ENCODE assay signal across 9 mouse cellular contexts in the genomic region with DNA sequence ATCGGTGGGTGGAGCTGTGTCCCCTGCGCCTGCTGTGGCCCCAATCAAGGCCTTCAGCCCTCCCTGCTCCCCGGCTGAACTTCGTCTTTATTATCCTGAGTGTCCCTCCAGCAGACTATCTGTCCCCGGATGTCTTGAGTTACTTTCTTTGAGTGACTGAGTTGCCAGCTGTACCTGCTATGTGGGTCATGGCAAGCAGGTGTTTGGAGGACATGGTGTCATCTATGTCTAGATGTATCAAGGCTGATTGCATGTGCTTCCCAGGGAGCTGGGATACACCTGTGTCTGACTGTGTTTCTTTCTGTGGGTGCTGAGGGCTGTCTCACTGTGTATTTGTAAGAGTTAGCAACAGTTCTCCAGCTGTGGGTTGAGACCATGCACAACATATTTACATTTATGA. TPM values are rescaled to one million over a fixed set of nuclear protein-coding genes. Genes with fewer than 3 reads are reported as not detected.
DNase-seq lines count a peak whose midpoint lies in the region; ATAC-seq and TF ChIP-seq lines count a peak whose summit lies in the region.
"Had no signal": no experiment of that assay in that cellular context is flagged by ENCODE, and none has a peak within 500 bp of the region (broad histone marks: within the 10 kb centered on the region; RNA-seq: fewer than 3 reads in every experiment).

No protein-coding gene starts in this region.

- H3K79me2 ChIP-seq in liver, adult 2 months (ENCODE audit: control insufficient read depth, insufficient read depth, low read length) = no peaks in the 10 kb centered on the region

- peaks cover 6% of the 10 kb centered on the region for H3K27me3 ChIP-seq in liver, adult 2 months (ENCODE audit: control insufficient read depth, insufficient read depth, low read length)
- H3K27me3 ChIP-seq in limb, embryonic 10.5 days (ENCODE audit: low read depth, poor library complexity, severe bottlenecking) = peaks cover 27% of the 10 kb centered on the region
- no peaks in the 10 kb centered on the region for H3K27me3 ChIP-seq in neural tube, embryonic 15.5 days (replicated peaks)

- ATAC-seq in neural tube, embryonic 15.5 days (ENCODE audit: low FRiP score) = no peak

- no peaks in the 10 kb centered on the region for H3K9me3 ChIP-seq in limb, embryonic 10.5 days (replicated peaks)
- no peaks in the 10 kb centered on the region for H3K9me3 ChIP-seq in neural tube, embryonic 15.5 days (replicated peaks)

- no peak for DNase-seq in liver, adult 2 months (ENCODE audit: extremely low read depth, low read depth, low spot score)
- no peak for DNase-seq in liver
- DNase-seq in limb, embryonic 10.5 days (ENCODE audit: low spot score) = no peak
- DNase-seq in right cerebral cortex, postnatal 36 days (ENCODE audit: low spot score in 2 of 2) = no peak
- DNase-seq in c-Kit-positive CD71-positive TER-119-positive erythroid progenitor cells, embryonic 14.5 days (ENCODE audit: low spot score) = no peak
- no peak for DNase-seq in frontal cortex, postnatal 36 days (ENCODE audit: low spot score in 2 of 2)

- no peak for TF ChIP-seq POLR2A in liver, adult 2 months (IDR thresholded peaks at IDR 0.05; ENCODE audit: extremely low read depth, insufficient read depth, low read length)
- no peak for TF ChIP-seq POLR2A in embryonic fibroblast, embryonic 13.5 days (IDR thresholded peaks at IDR 0.05; ENCODE audit: low read depth, low read length)

- H3K4me2 ChIP-seq in neural tube, embryonic 15.5 days = peak overlapping the region; percentile 71

- 18% methylated on average over 5 of the region's 5 CpGs for WGBS in liver, adult 2 months
- 9% methylated on average over 5 of the region's 5 CpGs for WGBS in limb, embryonic 10.5 days
- 9% methylated on average over 5 of the region's 5 CpGs for WGBS in neural tube, embryonic 15.5 days

- peaks cover 9% of the 10 kb centered on the region for H3K4me1 ChIP-seq in liver, adult 2 months (ENCODE audit: control insufficient read depth, insufficient read depth, low read length)
- peaks cover 4% of the 10 kb centered on the region; the same call in 1 of the 2 replicates for H3K4me1 ChIP-seq in embryonic fibroblast, embryonic 13.5 days (ENCODE audit: control insufficient read depth, insufficient read depth, low read length)
- H3K4me1 ChIP-seq in limb, embryonic 10.5 days = peaks cover 71% of the 10 kb centered on the region
- peaks cover 84% of the 10 kb centered on the region for H3K4me1 ChIP-seq in neural tube, embryonic 15.5 days

- no peak overlapping the region for H3K9ac ChIP-seq in liver, adult 2 months (ENCODE audit: low read depth, low read length)
- H3K9ac ChIP-seq in neural tube, embryonic 15.5 days (replicated peaks) = peak overlapping the region; percentile 72

- TF ChIP-seq CTCF in liver, adult 2 months (IDR thresholded peaks at IDR 0.05; ENCODE audit: low read depth, low read length) = no peak
- TF ChIP-seq CTCF in embryonic fibroblast, embryonic 13.5 days (IDR thresholded peaks at IDR 0.05; ENCODE audit: borderline replicate concordance, insufficient read depth, low read length) = no peak

- no peaks in the 10 kb centered on the region for H3K36me3 ChIP-seq in liver, adult 2 months (ENCODE audit: control insufficient read depth, insufficient read depth, low read length)
- peaks cover 35% of the 10 kb centered on the region for H3K36me3 ChIP-seq in limb, embryonic 10.5 days
- H3K36me3 ChIP-seq in neural tube, embryonic 15.5 days = peaks cover 24% of the 10 kb centered on the region

- no peak overlapping the region for H3K27ac ChIP-seq in liver, adult 2 months (replicated peaks; ENCODE audit: insufficient read depth, low read depth, low read length)
- no peak overlapping the region for H3K27ac ChIP-seq in embryonic fibroblast, embryonic 13.5 days (ENCODE audit: insufficient read depth, low read length)
- peak overlapping the region; percentile 81 for H3K27ac ChIP-seq in limb, embryonic 10.5 days
- 0 out of 2 replicates have a peak overlapping the region, but pooled peaks have one; percentile 89 for H3K27ac ChIP-seq in neural tube, embryonic 15.5 days (replicated peaks)

- H3K4me3 ChIP-seq in liver, adult 2 months (ENCODE audit: insufficient read depth, low read depth, low read length) = peak overlapping the region; percentile 55; the same call in 1 of the 2 replicates
- peak overlapping the region; percentile 23; the same call in 1 of the 2 replicates for H3K4me3 ChIP-seq in embryonic fibroblast, embryonic 13.5 days (ENCODE audit: insufficient read depth, low read length)
- peak overlapping the region; percentile 80 for H3K4me3 ChIP-seq in limb, embryonic 10.5 days
- peak overlapping the region; percentile 80 for H3K4me3 ChIP-seq in neural tube, embryonic 15.5 days (replicated peaks)

RNA-seq across cellular contexts. Expression of a gene that starts 6.0 kb away (rescaled TPM):
- total RNA-seq in liver, adult 2 months (2014; rRNA removed) = 0.13 TPM in 1 of 2 replicates, not detected in the other
- polyA plus RNA-seq in liver, adult 2 months (2012; rRNA removed) = 0.05 and 0.28 TPM in 2 replicates
- 4.7 and 6.6 TPM in 2 replicates for polyA plus RNA-seq in embryonic fibroblast, embryonic 13.5 days (2011; ENCODE audit: insufficient read length, low read depth, missing spikeins)
- 24.0 and 32.9 TPM in 2 replicates for polyA plus RNA-seq in limb, embryonic 10.5 days (2016; fragmentation: Nextera tagmentation; extraction: Ambion mirVana)
- polyA plus RNA-seq in neural tube, embryonic 15.5 days (2015; fragmentation: Nextera tagmentation; extraction: Ambion mirVana) = 148 and 198 TPM in 2 replicates

RNA-seq across cellular contexts. Expression of a gene that starts 20.6 kb away (rescaled TPM):
- 1.0 and 1.7 TPM in 2 replicates for total RNA-seq in liver, adult 2 months (2014; rRNA removed)
- 5.0 and 11.3 TPM in 2 replicates for polyA plus RNA-seq in liver, adult 2 months (2012; rRNA removed)
- polyA plus RNA-seq in embryonic fibroblast, embryonic 13.5 days (2011; ENCODE audit: insufficient read length, low read depth, missing spikeins) = 8.2 and 12.8 TPM in 2 replicates
- polyA plus RNA-seq in limb, embryonic 10.5 days (2016; fragmentation: Nextera tagmentation; extraction: Ambion mirVana) = 5.4 and 6.1 TPM in 2 replicates
- 2.8 and 13.3 TPM in 2 replicates for polyA plus RNA-seq in neural tube, embryonic 15.5 days (2015; fragmentation: Nextera tagmentation; extraction: Ambion mirVana)
- total RNA-seq: hematopoietic stem cell, adult 5-6 weeks had no signal

RNA-seq across cellular contexts. Expression of a gene that starts 28.0 kb away (rescaled TPM):
- 24.8 and 28.9 TPM in 2 replicates for total RNA-seq in liver, adult 2 months (2014; rRNA removed)
- polyA plus RNA-seq in liver, adult 2 months (2012; rRNA removed) = 120 and 133 TPM in 2 replicates
- polyA plus RNA-seq in embryonic fibroblast, embryonic 13.5 days (2011; ENCODE audit: insufficient read length, low read depth, missing spikeins) = 11.6 and 11.7 TPM in 2 replicates
- 58.8 and 71.8 TPM in 2 replicates for polyA plus RNA-seq in limb, embryonic 10.5 days (2016; fragmentation: Nextera tagmentation; extraction: Ambion mirVana)
- polyA plus RNA-seq in neural tube, embryonic 15.5 days (2015; fragmentation: Nextera tagmentation; extraction: Ambion mirVana) = 62.7 and 140 TPM in 2 replicates

Comparison
In these comparisons a context has a peak if more than half of its experiments do, and no peak if none do; other contexts are left out.
1. H3K27ac ChIP-seq: peak in limb, embryonic 10.5 days (single experiment) and neural tube, embryonic 15.5 days (single experiment); none in liver, adult 2 months (single experiment) and embryonic fibroblast, embryonic 13.5 days (single experiment).
2. H3K4me3 ChIP-seq: peak in every context shown above with its lines; median percentile 80 in limb, embryonic 10.5 days; 80 in neural tube, embryonic 15.5 days; 55 in liver, adult 2 months; 23 in embryonic fibroblast, embryonic 13.5 days.